Mouse (Mus musculus) CH12.LX (cell line): ENCODE results near the gene Mical3. TPM values are rescaled to one million over a fixed set of nuclear protein-coding genes. Genes with fewer than 3 reads are reported as not detected.
A peak's percentile ranks its signal among the peaks of the same experiment; 100 is the strongest.
"Not testable (repeated sequence)": the region's sequence is repeated elsewhere in the genome, so short reads cannot be mapped to it uniquely, and the experiment has no call there.

Experiments
- DNase-seq: peaks from one replicate; pipeline ENCODE4 v3.0.0-alpha.2; 2013; ENCODE audit errors: extremely low read depth
- H3K27ac ChIP-seq: 2 replicates; pipeline ENCODE4 v1.5.1; 2012; ENCODE audit warnings: low read depth, mild to moderate bottlenecking, control low read depth, moderate library complexity; ENCODE audit not compliant: insufficient read depth
- H3K27me3 ChIP-seq: replicated peaks from 2 replicates; pipeline ENCODE3; 2012; ENCODE audit warnings: inconsistent platforms
- H3K36me3 ChIP-seq, 2 experiments: replicated peaks in 1 of 2; 2 replicates each; pipeline versions ENCODE3 to v1.6.1; 2012; ENCODE audit warnings: inconsistent platforms in 1 of 2, low read length in 1 of 2, mild to moderate bottlenecking in 1 of 2, mixed read lengths in 1 of 2, moderate library complexity in 1 of 2; ENCODE audit not compliant: control insufficient read depth in 1 of 2, insufficient read depth in 1 of 2
- H3K4me1 ChIP-seq, 2 experiments: 2 replicates each; pipeline ENCODE4 v1.6.1; 2012; ENCODE audit warnings: inconsistent platforms in 1 of 2, moderate library complexity in 1 of 2; ENCODE audit not compliant: insufficient read depth in 2 of 2, control insufficient read depth in 1 of 2
- H3K4me2 ChIP-seq: 2 replicates; pipeline ENCODE4 v1.6.1; 2012; ENCODE audit warnings: low read depth, mild to moderate bottlenecking, control low read depth; ENCODE audit not compliant: poor library complexity, insufficient read depth, severe bottlenecking
- H3K4me3 ChIP-seq, 3 experiments: fragments of 150-350 bp in 1 of 3; sonication (generic) in 1 of 3; replicated peaks in 1 of 3; 2 replicates each; pipeline versions ENCODE3 to v1.5.1; 2011 to 2012; ENCODE audit warnings: low read depth in 2 of 3, low read length in 2 of 3, mild to moderate bottlenecking in 2 of 3, moderate library complexity in 2 of 3, control low read depth in 1 of 3, improper control_type of control experiment in 1 of 3, inconsistent platforms in 1 of 3, mixed read lengths in 1 of 3; ENCODE audit not compliant: poor library complexity in 1 of 3
- H3K79me2 ChIP-seq: replicated peaks from 2 replicates; pipeline ENCODE4 v1.6.1; 2012; ENCODE audit warnings: mild to moderate bottlenecking, moderate library complexity; ENCODE audit not compliant: control insufficient read depth, poor library complexity, insufficient read depth, severe bottlenecking; ENCODE audit errors: extremely low read depth
- H3K9ac ChIP-seq: 2 replicates; pipeline ENCODE4 v1.6.1; 2012; ENCODE audit warnings: low read depth, mild to moderate bottlenecking, control low read depth, moderate library complexity; ENCODE audit not compliant: insufficient read depth
- H3K9me3 ChIP-seq: replicated peaks from 2 replicates; pipeline ENCODE3; 2012; ENCODE audit warnings: low read length, inconsistent platforms, mixed read lengths
- BHLHE40 ChIP-seq: IDR thresholded peaks from 2 replicates; pipeline ENCODE4 v1.6.1; 2011; ENCODE audit warnings: mild to moderate bottlenecking, low read depth, low read length, improper control_type of control experiment
- CHD1 ChIP-seq: IDR thresholded peaks from 2 replicates; pipeline ENCODE4 v1.6.1; 2012; ENCODE audit warnings: low read depth, low read length, improper control_type of control experiment, inconsistent platforms
- CHD2 ChIP-seq: IDR thresholded peaks from 2 replicates; pipeline ENCODE4 v1.6.1; 2011; ENCODE audit warnings: low read length, improper control_type of control experiment
- CTCF ChIP-seq, 2 experiments: IDR thresholded peaks in 1 of 2; conservative IDR thresholded peaks in 1 of 2; 2 replicates each; pipeline ENCODE4 v1.5.1; 2011 to 2012; ENCODE audit warnings: low read depth in 2 of 2, low read length in 2 of 2, improper control_type of control experiment in 1 of 2, inconsistent platforms in 1 of 2, mild to moderate bottlenecking in 1 of 2, moderate library complexity in 1 of 2
- ELF1 ChIP-seq: IDR thresholded peaks from 2 replicates; pipeline ENCODE4 v1.6.1; 2014; ENCODE audit warnings: low read depth, mild to moderate bottlenecking, inconsistent platforms, low read length, improper control_type of control experiment
- EP300 ChIP-seq: IDR thresholded peaks from 2 replicates; pipeline ENCODE4 v1.6.1; 2011; ENCODE audit warnings: low read length, improper control_type of control experiment
- ETS1 ChIP-seq: conservative IDR thresholded peaks from 2 replicates; pipeline ENCODE4 v1.6.1; 2012; ENCODE audit warnings: low read depth, mild to moderate bottlenecking, inconsistent platforms, low read length, improper control_type of control experiment, moderate library complexity
- HCFC1 ChIP-seq: IDR thresholded peaks from 2 replicates; pipeline ENCODE4 v1.6.1; 2012; ENCODE audit warnings: low read depth, mild to moderate bottlenecking, inconsistent platforms, low read length, improper control_type of control experiment
- IRF4 ChIP-seq: IDR thresholded peaks from 2 replicates; pipeline ENCODE4 v1.6.1; 2014; ENCODE audit warnings: low read depth, mild to moderate bottlenecking, inconsistent platforms, low read length, improper control_type of control experiment
- MAFK ChIP-seq: IDR thresholded peaks from 2 replicates; pipeline ENCODE4 v1.6.1; 2011; ENCODE audit warnings: low read length, improper control_type of control experiment; ENCODE audit not compliant: insufficient replicate concordance
- MAX ChIP-seq: IDR thresholded peaks from 2 replicates; pipeline ENCODE4 v1.6.1; 2011; ENCODE audit warnings: low read length, improper control_type of control experiment
- MAZ ChIP-seq: IDR thresholded peaks from 2 replicates; pipeline ENCODE4 v1.6.1; 2012; ENCODE audit warnings: low read depth, mild to moderate bottlenecking, inconsistent platforms, low read length, improper control_type of control experiment, moderate library complexity
- MXI1 ChIP-seq: IDR thresholded peaks from 2 replicates; pipeline ENCODE4 v1.6.1; 2011; ENCODE audit warnings: mild to moderate bottlenecking, low read depth, low read length, improper control_type of control experiment
- MYC ChIP-seq: IDR thresholded peaks from 2 replicates; pipeline ENCODE4 v1.6.1; 2011; ENCODE audit warnings: low read depth, mild to moderate bottlenecking, improper control_type of control experiment, low read length
- NELFE ChIP-seq: IDR thresholded peaks from 2 replicates; pipeline ENCODE4 v1.6.1; 2011; ENCODE audit warnings: low read depth, low read length, improper control_type of control experiment
- PAX5 ChIP-seq: IDR thresholded peaks from 2 replicates; pipeline ENCODE4 v1.6.1; 2012; ENCODE audit warnings: low read length, inconsistent platforms, mixed read lengths
- POLR2A ChIP-seq: IDR thresholded peaks from 2 replicates; pipeline ENCODE4 v1.6.1; 2011; ENCODE audit warnings: low read depth, mild to moderate bottlenecking, improper control_type of control experiment, low read length
- SIN3A ChIP-seq: IDR thresholded peaks from 2 replicates; pipeline ENCODE4 v1.6.1; 2012; ENCODE audit warnings: low read length, improper control_type of control experiment, inconsistent platforms
- SMC3 ChIP-seq: IDR thresholded peaks from 2 replicates; pipeline ENCODE4 v1.6.1; 2011; ENCODE audit warnings: low read depth, low read length, improper control_type of control experiment
- TBP ChIP-seq: conservative IDR thresholded peaks from 2 replicates; pipeline ENCODE4 v1.6.1; 2011; ENCODE audit warnings: low read depth, low read length, improper control_type of control experiment
- TCF12 ChIP-seq: IDR thresholded peaks from 2 replicates; pipeline ENCODE4 v1.6.1; 2014; ENCODE audit warnings: low read depth, mild to moderate bottlenecking, inconsistent platforms, low read length, improper control_type of control experiment
- UBTF ChIP-seq: IDR thresholded peaks from 2 replicates; pipeline ENCODE4 v1.6.1; 2012; ENCODE audit warnings: low read depth, mild to moderate bottlenecking, inconsistent platforms, low read length, improper control_type of control experiment, moderate library complexity
- USF1 ChIP-seq: IDR thresholded peaks from 2 replicates; pipeline ENCODE4 v1.6.1; 2014; ENCODE audit warnings: low read depth, mild to moderate bottlenecking, inconsistent platforms, low read length, improper control_type of control experiment
- USF2 ChIP-seq: conservative IDR thresholded peaks from 2 replicates; pipeline ENCODE4 v1.6.1; 2011; ENCODE audit warnings: low read depth, low read length, improper control_type of control experiment
- ZMIZ1 ChIP-seq: IDR thresholded peaks from 2 replicates; pipeline ENCODE4 v1.6.1; 2012; ENCODE audit warnings: low read depth, mild to moderate bottlenecking, inconsistent platforms, low read length, improper control_type of control experiment
- ZNF384 ChIP-seq: IDR thresholded peaks from 2 replicates; pipeline ENCODE4 v1.6.1; 2012; ENCODE audit warnings: low read depth, low read length, improper control_type of control experiment, inconsistent platforms
- dilution Hi-C: fragments of 300-500 bp; cut with MboI; formaldehyde crosslinking; loops from 2 replicates; pipeline ENCODE4 v1.14.3; 2020; ENCODE audit warnings: low sequenced_read_pairs; ENCODE audit not compliant: extremely low pct_unique_long_range_greater_than_20kb, extremely low pct_ligation_motif_present
- in situ Hi-C: fragments of 300-500 bp; cut with MboI; formaldehyde crosslinking; loops from 3 replicates; pipeline ENCODE4 v1.14.3; 2019; ENCODE audit warnings: low sequenced_read_pairs, low pct_ligation_motif_present, low pct_unique_long_range_greater_than_20kb, mixed read lengths
- polyA plus RNA-seq: library from polyadenylated mRNA; unstranded; fragments of >175 nt; gene quantifications from 2 replicates; pipeline ENCODE4 v1.2.1, GENCODE M21; 2012; ENCODE audit warnings: low read depth; ENCODE audit not compliant: insufficient read length
- total RNA-seq, 2 experiments: library from RNA; depleted of rRNA; stranded (reverse); fragments of 300-350 nt in 1 of 2; fragments of >200 nt in 1 of 2; gene quantifications; 2 replicates each; pipeline ENCODE4 v1.2.3; 2012 to 2014

The Mical3 gene
- total and polyA plus RNA-seq, 3 experiments: 10.2 to 56.3 (median 26.8) TPM

- Histone ChIP-seq H3K4me1 (peaks cover 8 to 40% of the 10 kb centered on the region in 2 experiments), H3K27ac (peak overlapping the region; percentile 100), H3K9ac (peak overlapping the region; percentile 93), H3K9me3 (peaks cover 14% of the 10 kb centered on the region), H3K4me2 (peak overlapping the region; percentile 48), H3K4me3 (peak overlapping the region; percentile 86 to 94 (median 91)), H3K36me3 (peaks cover 1 to 12% of the 10 kb centered on the region in 2 experiments), H3K79me2 (peaks cover 25% of the 10 kb centered on the region)
- in situ Hi-C loops, H3K27me3 ChIP-seq, DNase-seq, dilution Hi-C loops: not testable (repeated sequence)
- peak; percentile 65; the same call in 1 of the 2 replicates for TF ChIP-seq MXI1
- TF ChIP-seq ZNF384: peak; percentile 85
- peak; percentile 30; the same call in 1 of the 2 replicates for TF ChIP-seq EP300
- peak; percentile 38; the same call in 1 of the 2 replicates for TF ChIP-seq USF2
- TF ChIP-seq ETS1: peak; percentile 37; the same call in 1 of the 2 replicates
- TF ChIP-seq USF1: peak; percentile 46
- TF ChIP-seq MYC: peak; percentile 59
- TF ChIP-seq MAX: peak; percentile 71
- TF ChIP-seq CHD1: peak; percentile 14; the same call in 1 of the 2 replicates
- peak; percentile 54 for TF ChIP-seq BHLHE40
- 0 out of 2 replicates have a peak, but pooled peaks have one; percentile 8 for TF ChIP-seq MAZ
- TF ChIP-seq SIN3A: peak; percentile 32; the same call in 1 of the 2 replicates
Measured at GRCm38 (mm10) chr6:120916972-120917881, 213.6 kb downstream of the Mical3 start.

- DNase-seq: peak; percentile 90
- peak within 1 kb of the TSS; percentile 99 for H3K4me2 ChIP-seq
- H3K9me3 ChIP-seq: peaks cover 5% of the 10 kb centered on the region
- H3K4me3 ChIP-seq: peak within 1 kb of the TSS; percentile 86 to 94 (median 91)
- peaks cover 34% of the 10 kb centered on the region for H3K79me2 ChIP-seq
- dilution Hi-C loops (no loop called here), in situ Hi-C loops (no loop called here)
- no peaks in the 10 kb centered on the region for H3K27me3 ChIP-seq
- H3K27ac ChIP-seq: peak within 1 kb of the TSS; percentile 100
- TF ChIP-seq CTCF (conservative IDR thresholded peaks at IDR 0.05 in 1 of 2, IDR thresholded peaks at IDR 0.05 in 1 of 2; ENCODE audit: low read depth in 2 of 2, low read length in 2 of 2) (no peak), TBP (peak; percentile 25; the same call in 1 of the 2 replicates), MXI1 (peak; percentile 85; the same call in 1 of the 2 replicates), MYC (peak; percentile 72; the same call in 1 of the 2 replicates), TCF12 (peak; percentile 75), ELF1 (peak; percentile 80), PAX5 (no peak), MAFK (no peak), IRF4 (peak; percentile 44; the same call in 1 of the 2 replicates), POLR2A (peak; percentile 91), ETS1 (peak; percentile 14; the same call in 1 of the 2 replicates), NELFE (peak; percentile 68; the same call in 1 of the 2 replicates), HCFC1 (peak; percentile 59), MAX (peak; percentile 49; the same call in 1 of the 2 replicates), CHD2 (peak; percentile 15; the same call in 1 of the 2 replicates), ZMIZ1 (peak; percentile 69; the same call in 1 of the 2 replicates), SMC3 (no peak), UBTF (peak; percentile 22; the same call in 1 of the 2 replicates)
- H3K36me3 ChIP-seq: peaks cover 9 to 21% of the 10 kb centered on the region in 2 experiments
- H3K9ac ChIP-seq: peak within 1 kb of the TSS; percentile 93
- peaks cover 17 to 49% of the 10 kb centered on the region in 2 experiments for H3K4me1 ChIP-seq
Measured at GRCm38 (mm10) chr6:120916074-120916971, 214.5 kb downstream of the Mical3 start, which contains the start of gene Bid. Gene Bid, minus strand, starts transcription at chr6:120916853.
